Mouse (Mus musculus): ENCODE measurements around the gene Krt5.

DNA sequence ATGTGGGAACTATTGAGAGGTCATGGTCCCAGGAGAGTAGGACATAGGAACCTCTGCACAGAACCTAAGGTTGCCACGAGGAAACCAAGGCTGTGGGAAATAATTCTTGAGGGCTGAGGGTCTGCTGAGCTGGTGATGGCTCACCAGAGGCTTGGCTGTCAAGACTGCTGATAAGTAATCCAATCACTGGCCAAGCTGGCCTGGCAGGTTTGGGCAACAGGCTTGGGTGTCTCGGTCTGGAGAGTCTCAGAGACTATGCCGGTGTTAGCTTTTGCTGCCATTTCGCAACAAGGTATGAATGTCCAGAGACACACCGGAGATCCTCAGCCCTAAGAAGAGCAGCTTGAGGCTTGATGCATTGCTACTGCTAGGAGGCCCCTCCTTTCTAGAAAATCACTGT, 1.7 kb upstream of the Krt5 start:
- TF ChIP-seq CTCF (IDR thresholded peaks at IDR 0.05; ENCODE audit: low read depth, low read length) (no peak), EP300 (IDR thresholded peaks at IDR 0.05; ENCODE audit: insufficient read depth, low read depth, low read length) (no peak)
